Mouse (Mus musculus) stomach, postnatal 0 days (tissue): ENCODE data around the gene Tcf23.

Experiments
- CTCF ChIP-seq: IDR thresholded peaks from 2 replicates; pipeline ENCODE4 v1.5.1; 2016; ENCODE audit warnings: antibody characterized with exemption, low read depth, mild to moderate bottlenecking, moderate library complexity
- EP300 ChIP-seq: optimal IDR thresholded peaks from 2 replicates; pipeline ENCODE3; 2016; ENCODE audit warnings: antibody characterized with exemption

DNA sequence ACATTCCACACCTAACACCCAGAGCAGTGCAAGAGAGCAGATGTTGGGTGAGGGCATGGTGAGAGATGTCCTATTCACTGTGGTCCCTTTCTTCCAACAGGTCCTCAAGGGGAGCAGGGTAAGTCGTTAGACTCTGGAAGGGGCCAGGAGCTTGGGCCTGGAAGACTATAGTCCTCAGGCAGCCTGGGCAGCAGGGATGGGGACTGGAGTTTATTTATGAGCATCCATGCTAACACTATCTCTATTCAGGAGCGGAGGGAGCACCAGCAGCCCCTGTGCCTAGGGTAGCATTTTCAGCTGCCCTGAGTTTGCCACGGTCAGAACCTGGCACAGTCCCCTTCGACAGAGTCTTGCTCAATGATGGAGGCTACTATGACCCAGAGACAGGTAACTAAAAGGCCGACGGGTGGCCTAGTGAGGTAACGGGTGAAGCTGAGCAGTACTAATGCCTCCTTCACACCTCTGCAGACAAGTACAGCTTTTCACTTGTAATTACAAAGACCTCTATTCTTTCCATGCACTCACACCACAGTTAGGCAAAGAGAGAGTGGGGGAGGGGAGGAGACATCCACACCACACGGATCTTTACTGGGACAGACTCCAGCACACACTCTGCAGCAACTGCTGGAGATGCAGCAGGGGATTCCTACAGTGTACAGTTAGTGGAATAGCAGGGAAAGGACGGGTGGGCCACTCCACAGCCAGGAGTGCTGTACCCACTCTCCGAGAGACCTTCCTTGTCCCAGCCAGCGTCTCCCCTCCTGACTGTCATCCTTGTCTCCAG is 48.4 kb upstream of the Tcf23 start:
- TF ChIP-seq CTCF (no peak), EP300 (no peak)
